Mouse (Mus musculus): ENCODE data around the gene Gpkow.

The Gpkow gene

GRCm38 (mm10) chrX:7696954-7697381 lies at the start of gene Gpkow:
Gpkow (plus strand) TSS chrX:7697131.
- DNase-seq: peak; percentile 91

- DNase-seq: peak; percentile 95
Measured at GRCm38 (mm10) chrX:7648671-7649304, 48.1 kb upstream of the Gpkow start.

DNA sequence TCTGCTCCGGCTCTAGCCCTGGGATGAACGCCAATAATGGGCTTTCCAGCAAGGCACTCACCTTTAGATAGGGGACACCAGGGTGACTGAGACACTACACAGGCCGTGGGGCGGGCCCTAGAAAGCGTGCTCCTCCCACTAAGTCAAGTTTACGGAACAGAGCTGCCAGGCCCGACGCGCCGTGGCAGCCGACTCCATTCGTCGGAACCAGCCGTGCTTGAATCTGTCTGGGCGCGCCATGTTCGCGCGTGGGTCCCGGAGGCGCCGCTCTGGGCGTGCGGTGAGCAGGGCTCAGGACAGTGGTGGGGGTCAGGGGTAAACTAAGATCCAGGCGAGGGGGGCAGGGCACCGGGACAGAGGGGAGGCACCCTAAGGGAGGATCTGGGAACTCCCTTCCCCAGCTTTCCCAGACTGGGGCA lies 39.7 kb upstream of the Gpkow start, which contains the start of gene Prickle3:
Gene Prickle3 (plus strand): TSS at position 40 of the 419 bp plus-strand sequence.
- peak; percentile 63 for DNase-seq

GRCm38 (mm10) chrX:7658031-7658784 lies 38.7 kb upstream of the Gpkow start:
- peak; percentile 80 for DNase-seq

GRCm38 (mm10) chrX:7658785-7659589 lies 37.9 kb upstream of the Gpkow start:
- peak; percentile 50 for DNase-seq

- DNase-seq: no peak
Measured at GRCm38 (mm10) chrX:7661086-7661485, 35.8 kb upstream of the Gpkow start.

GRCm38 (mm10) chrX:7662936-7663335 lies 34.0 kb upstream of the Gpkow start:
- no peak for DNase-seq

GRCm38 (mm10) chrX:7664791-7665190 lies 32.1 kb upstream of the Gpkow start:
- DNase-seq: no peak

GRCm38 (mm10) chrX:7665739-7666502 lies 31.0 kb upstream of the Gpkow start:
- DNase-seq: no peak

- DNase-seq: peak; percentile 56
Measured at GRCm38 (mm10) chrX:7670390-7670881, 26.5 kb upstream of the Gpkow start.

DNA sequence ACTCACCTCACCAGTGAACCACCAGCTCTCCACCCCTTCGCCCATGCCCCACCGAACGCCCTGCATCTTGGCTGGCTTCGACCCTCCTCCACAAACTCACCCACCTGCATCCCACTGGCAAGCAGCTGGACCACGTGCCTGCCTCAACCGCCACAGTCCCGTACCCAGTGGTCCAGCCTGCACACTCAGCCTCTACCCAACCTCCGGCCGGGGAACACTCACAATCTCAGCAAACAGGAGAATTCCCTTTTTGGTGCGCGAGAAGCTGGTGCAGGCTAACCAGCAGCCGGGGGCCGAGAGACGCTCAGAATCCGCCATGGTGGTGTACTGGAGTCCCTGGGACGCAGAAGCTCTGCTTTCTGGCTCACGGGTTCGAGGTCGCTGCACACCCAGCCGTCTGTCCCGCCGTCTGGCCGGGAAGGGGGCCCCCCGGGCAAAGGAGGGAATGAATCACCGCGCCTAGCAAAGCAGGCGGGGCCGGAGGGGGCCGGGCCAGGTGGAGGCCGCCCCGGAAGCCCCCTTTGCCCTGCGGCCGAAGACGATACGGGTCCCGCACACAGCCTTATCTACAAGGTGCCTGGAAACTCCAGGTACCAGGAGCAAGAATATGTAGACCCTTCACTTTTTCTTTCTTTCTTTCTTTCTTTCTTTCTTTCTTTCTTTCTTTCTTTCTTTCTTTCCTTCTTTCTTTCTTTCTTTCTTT lies 25.9 kb upstream of the Gpkow start, which contains the start of gene Plp2:
Gene Plp2 (minus strand): TSS at position 470 of the 703 bp plus-strand sequence.
- peak; percentile 26 for DNase-seq

GRCm38 (mm10) chrX:7672739-7673138 lies 24.2 kb upstream of the Gpkow start:
- peak; percentile 22 for DNase-seq

DNA sequence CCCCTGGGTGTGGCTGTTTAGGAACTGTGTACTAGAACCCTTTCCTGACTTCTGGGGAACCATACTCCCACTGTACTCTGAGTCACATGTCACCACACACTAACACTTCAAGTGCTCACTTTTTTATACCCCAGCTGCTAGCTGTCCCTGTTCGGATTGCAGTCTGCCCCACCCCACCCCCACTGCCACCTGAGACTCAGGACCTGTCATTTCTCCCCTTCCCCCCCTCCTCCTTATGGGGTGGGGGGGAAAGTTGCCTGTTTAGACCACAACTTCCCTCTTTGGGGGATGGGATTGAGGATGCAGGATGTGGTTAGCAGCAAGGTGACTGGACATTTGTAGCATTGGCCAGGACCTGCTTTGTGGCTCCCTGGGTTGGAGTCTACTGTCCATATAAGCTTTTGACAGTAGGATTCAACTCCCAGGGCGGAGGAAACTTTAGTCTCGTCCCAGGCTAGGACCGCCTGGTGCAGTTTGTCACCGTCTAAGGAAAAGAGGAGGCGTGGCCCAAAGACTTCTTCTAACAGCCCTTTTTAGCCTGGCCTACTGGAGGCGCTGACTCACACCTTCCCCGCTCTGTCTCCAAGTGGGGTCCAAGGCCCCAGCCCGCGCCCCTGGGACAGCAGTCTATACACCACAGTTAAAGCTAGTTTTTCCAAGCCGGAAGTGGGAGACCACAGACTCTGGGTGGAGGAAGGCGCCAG lies 23.2 kb upstream of the Gpkow start:
- no peak for DNase-seq

DNA sequence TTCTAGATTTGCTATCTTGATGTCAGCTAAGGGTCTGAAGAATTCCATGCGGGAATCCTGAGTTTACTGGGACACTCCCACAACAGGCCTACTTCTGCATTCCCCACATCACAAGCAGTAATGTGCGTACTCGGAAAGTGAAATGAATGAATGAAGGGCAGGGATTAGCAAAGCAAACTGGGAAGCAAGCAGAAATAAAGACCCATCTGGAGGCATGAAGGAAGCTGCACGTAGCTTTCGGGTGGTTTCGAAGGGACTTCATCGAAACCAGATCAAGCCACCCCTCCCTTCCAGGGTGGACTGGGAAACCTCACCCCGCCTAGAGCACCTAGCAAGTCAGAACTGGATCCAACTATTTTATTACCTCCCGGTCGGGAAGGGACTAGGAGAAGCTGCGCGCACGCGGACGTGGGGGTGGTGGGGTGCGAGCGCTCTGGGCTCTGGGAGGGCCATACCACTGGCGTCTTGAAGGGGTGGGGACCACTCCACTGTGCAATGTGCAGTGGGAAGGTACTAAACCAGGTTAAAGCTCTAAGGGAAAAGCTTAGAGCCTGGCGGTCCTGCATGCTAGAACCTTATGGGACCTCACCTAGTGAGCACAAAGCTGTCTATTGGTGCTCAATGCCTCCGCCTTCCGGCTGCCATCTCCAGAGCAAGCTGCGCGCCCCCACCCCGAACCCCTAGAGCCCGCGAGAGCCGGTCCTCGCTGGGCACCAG lies 22.5 kb upstream of the Gpkow start:
- DNase-seq: peak; percentile 22

GRCm38 (mm10) chrX:7675001-7675380 lies 21.9 kb upstream of the Gpkow start:
- DNase-seq: no peak

GRCm38 (mm10) chrX:7678986-7679385 lies 17.9 kb upstream of the Gpkow start:
- no peak for DNase-seq

DNA sequence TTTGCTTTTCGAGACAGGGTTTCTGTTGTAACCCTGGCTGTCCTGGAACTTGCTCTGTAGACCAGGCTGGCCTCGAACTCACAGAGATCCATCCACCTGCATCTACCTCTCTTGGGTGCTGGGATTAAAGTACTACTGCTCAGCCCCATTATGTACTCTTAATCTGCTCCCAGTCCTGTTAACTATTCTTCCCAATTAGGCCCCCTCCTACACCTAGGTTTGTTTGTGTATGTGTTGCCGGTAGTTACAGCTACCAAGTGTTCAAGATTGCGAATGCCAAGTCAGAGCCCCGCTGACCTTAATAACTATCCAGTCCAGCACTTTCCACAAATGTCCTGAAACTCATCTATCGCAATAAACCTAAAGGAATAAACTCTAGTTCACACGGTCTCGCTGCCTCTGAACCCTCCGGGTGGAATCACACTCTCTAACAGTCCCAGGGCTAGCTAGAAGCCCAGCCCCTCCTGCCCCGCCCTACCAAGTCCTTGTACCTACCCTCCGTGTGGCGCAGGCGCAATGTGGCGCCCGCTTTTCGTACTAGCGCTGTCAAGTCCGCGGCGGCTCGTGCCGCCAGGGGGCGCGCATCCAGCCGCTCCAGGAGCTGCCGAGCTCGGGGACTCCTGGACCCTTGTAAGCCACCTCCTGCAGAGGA lies 17.4 kb upstream of the Gpkow start:
- peak; percentile 97 for DNase-seq

GRCm38 (mm10) chrX:7680057-7680412 lies 16.9 kb upstream of the Gpkow start:
- no peak for DNase-seq

- peak; percentile 76 for DNase-seq
Measured at GRCm38 (mm10) chrX:7680864-7681263, 16.1 kb upstream of the Gpkow start, which contains the start of gene Magix. Magix (minus strand) TSS chrX:7681251.

DNA sequence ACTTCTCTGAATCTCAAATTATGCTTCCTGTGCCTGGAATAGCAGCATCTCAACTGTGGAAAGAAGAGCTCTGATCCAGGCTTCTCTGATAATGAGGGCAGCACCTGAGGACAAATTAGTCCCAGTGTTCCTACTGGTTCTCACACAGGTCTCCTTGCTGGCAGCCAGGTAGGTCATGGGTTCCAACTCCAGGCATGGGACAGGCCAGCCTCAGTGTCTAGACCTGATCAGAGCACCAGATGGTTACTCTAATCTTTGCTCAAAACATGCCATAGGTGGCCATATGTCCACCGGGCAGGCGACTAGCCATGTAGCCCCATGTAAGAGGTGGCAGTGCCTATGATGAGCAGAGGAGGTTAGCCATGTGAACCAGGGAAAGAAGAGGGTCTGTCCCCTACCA lies 8.6 kb upstream of the Gpkow start:
- no peak for DNase-seq
